Mouse (Mus musculus): ENCODE measurements around the gene Tmtc1. TPM values are rescaled to one million over a fixed set of nuclear protein-coding genes. Genes with fewer than 3 reads are reported as not detected.

The Tmtc1 gene
- polyA plus RNA-seq, 1 experiment from 2014 or later: 3.8 TPM

- 34% methylated on average over 2 of the region's 2 CpGs for WGBS
- H3K4me2 ChIP-seq (ENCODE audit: low read length): no peak overlapping the region
- 0 out of 4 replicates have a peak overlapping the region, but pooled peaks of 1 of the 2 experiments have one; percentile 4 for H3K27ac ChIP-seq (replicated peaks in 1 of 2; ENCODE audit: control insufficient read depth in 1 of 2, insufficient read depth in 1 of 2, low read depth in 2 of 2, low read length in 2 of 2)
- H3K27me3 ChIP-seq (ENCODE audit: control insufficient read depth, insufficient read depth, low read length): no peaks in the 10 kb centered on the region
- H3K9me3 ChIP-seq (ENCODE audit: control insufficient read depth, low read length): no peaks in the 10 kb centered on the region
- H3K9ac ChIP-seq (ENCODE audit: low read length): no peak overlapping the region
- ATAC-seq (ENCODE audit: insufficient number of reproducible peaks, insufficient read depth, low FRiP score, low read depth): 0 out of 2 replicates have a peak, but pooled peaks have one; percentile 54
- no peak overlapping the region for H3K4me3 ChIP-seq (ENCODE audit: control insufficient read depth in 1 of 2, insufficient read depth in 1 of 2, low read depth in 1 of 2, low read length in 2 of 2)
- peaks cover 6 to 7% of the 10 kb centered on the region in 2 experiments; a peak in 3 of 4 replicates for H3K4me1 ChIP-seq (ENCODE audit: control insufficient read depth in 2 of 2, insufficient read depth in 2 of 2, low read length in 2 of 2)
- no peaks in the 10 kb centered on the region for H3K36me3 ChIP-seq (ENCODE audit: control insufficient read depth, insufficient read depth, low read length)
Measured at GRCm38 (mm10) chr6:148467924-148468389, 23.8 kb upstream of the Tmtc1 start.

- no peak overlapping the region for H3K4me2 ChIP-seq (ENCODE audit: low read length)
- H3K9me3 ChIP-seq (ENCODE audit: control insufficient read depth, low read length): no peaks in the 10 kb centered on the region
- no peak for ATAC-seq (ENCODE audit: insufficient number of reproducible peaks, insufficient read depth, low FRiP score, low read depth)
- WGBS: 19% methylated on average over 3 of the region's 3 CpGs
- H3K4me1 ChIP-seq (ENCODE audit: control insufficient read depth in 2 of 2, insufficient read depth in 2 of 2, low read length in 2 of 2): peaks cover 6 to 7% of the 10 kb centered on the region in 2 experiments; a peak in 3 of 4 replicates
- H3K27ac ChIP-seq (replicated peaks in 1 of 2; ENCODE audit: control insufficient read depth in 1 of 2, insufficient read depth in 1 of 2, low read depth in 2 of 2, low read length in 2 of 2): 0 out of 4 replicates have a peak overlapping the region, but pooled peaks of 1 of the 2 experiments have one; percentile 6
- no peak overlapping the region for H3K4me3 ChIP-seq (ENCODE audit: control insufficient read depth in 1 of 2, insufficient read depth in 1 of 2, low read depth in 1 of 2, low read length in 2 of 2)
- H3K27me3 ChIP-seq (ENCODE audit: control insufficient read depth, insufficient read depth, low read length): no peaks in the 10 kb centered on the region
- no peak overlapping the region for H3K9ac ChIP-seq (ENCODE audit: low read length)
- H3K36me3 ChIP-seq (ENCODE audit: control insufficient read depth, insufficient read depth, low read length): no peaks in the 10 kb centered on the region
Measured at GRCm38 (mm10) chr6:148467170-148467921, 23.2 kb upstream of the Tmtc1 start.

GRCm38 (mm10) chr6:148459636-148460035 is 15.4 kb upstream of the Tmtc1 start:
- Histone ChIP-seq H3K36me3 (ENCODE audit: control insufficient read depth, insufficient read depth, low read length) (no peaks in the 10 kb centered on the region), H3K4me1 (ENCODE audit: control insufficient read depth in 2 of 2, insufficient read depth in 2 of 2, low read length in 2 of 2) (no peaks in the 10 kb centered on the region), H3K4me3 (ENCODE audit: control insufficient read depth in 1 of 2, insufficient read depth in 1 of 2, low read depth in 1 of 2, low read length in 2 of 2) (no peak overlapping the region), H3K9me3 (ENCODE audit: control insufficient read depth, low read length) (peaks cover 7% of the 10 kb centered on the region), H3K27ac (replicated peaks in 1 of 2; ENCODE audit: control insufficient read depth in 1 of 2, insufficient read depth in 1 of 2, low read depth in 2 of 2, low read length in 2 of 2) (no peak overlapping the region), H3K9ac (ENCODE audit: low read length) (no peak overlapping the region), H3K27me3 (ENCODE audit: control insufficient read depth, insufficient read depth, low read length) (no peaks in the 10 kb centered on the region), H3K4me2 (ENCODE audit: low read length) (no peak overlapping the region)
- no peak for ATAC-seq (ENCODE audit: insufficient number of reproducible peaks, insufficient read depth, low FRiP score, low read depth)
- WGBS: 58% methylated on average over 3 of the region's 3 CpGs

- peaks cover 11% of the 10 kb centered on the region for H3K9me3 ChIP-seq (ENCODE audit: control insufficient read depth, low read length)
- WGBS: 63% methylated on average over 4 of the region's 4 CpGs
- no peak for ATAC-seq (ENCODE audit: insufficient number of reproducible peaks, insufficient read depth, low FRiP score, low read depth)
- no peak overlapping the region for H3K4me2 ChIP-seq (ENCODE audit: low read length)
- no peak overlapping the region for H3K27ac ChIP-seq (replicated peaks in 1 of 2; ENCODE audit: control insufficient read depth in 1 of 2, insufficient read depth in 1 of 2, low read depth in 2 of 2, low read length in 2 of 2)
- no peaks in the 10 kb centered on the region for H3K27me3 ChIP-seq (ENCODE audit: control insufficient read depth, insufficient read depth, low read length)
- H3K4me3 ChIP-seq (ENCODE audit: control insufficient read depth in 1 of 2, insufficient read depth in 1 of 2, low read depth in 1 of 2, low read length in 2 of 2): no peak overlapping the region
- no peaks in the 10 kb centered on the region for H3K36me3 ChIP-seq (ENCODE audit: control insufficient read depth, insufficient read depth, low read length)
- no peak overlapping the region for H3K9ac ChIP-seq (ENCODE audit: low read length)
- no peaks in the 10 kb centered on the region for H3K4me1 ChIP-seq (ENCODE audit: control insufficient read depth in 2 of 2, insufficient read depth in 2 of 2, low read length in 2 of 2)
Measured at GRCm38 (mm10) chr6:148455470-148455869, 11.3 kb upstream of the Tmtc1 start.

- 86% methylated on average over 2 of the region's 2 CpGs for WGBS
- no peak for ATAC-seq (ENCODE audit: insufficient number of reproducible peaks, insufficient read depth, low FRiP score, low read depth)
- Histone ChIP-seq H3K4me3 (ENCODE audit: control insufficient read depth in 1 of 2, insufficient read depth in 1 of 2, low read depth in 1 of 2, low read length in 2 of 2) (no peak overlapping the region), H3K4me2 (ENCODE audit: low read length) (no peak overlapping the region), H3K9ac (ENCODE audit: low read length) (no peak overlapping the region), H3K4me1 (ENCODE audit: control insufficient read depth in 2 of 2, insufficient read depth in 2 of 2, low read length in 2 of 2) (no peaks in the 10 kb centered on the region), H3K27me3 (ENCODE audit: control insufficient read depth, insufficient read depth, low read length) (no peaks in the 10 kb centered on the region), H3K36me3 (ENCODE audit: control insufficient read depth, insufficient read depth, low read length) (no peaks in the 10 kb centered on the region), H3K27ac (replicated peaks in 1 of 2; ENCODE audit: control insufficient read depth in 1 of 2, insufficient read depth in 1 of 2, low read depth in 2 of 2, low read length in 2 of 2) (no peak overlapping the region), H3K9me3 (ENCODE audit: control insufficient read depth, low read length) (peaks cover 11% of the 10 kb centered on the region)
Measured at GRCm38 (mm10) chr6:148454740-148455139, 10.6 kb upstream of the Tmtc1 start.

GRCm38 (mm10) chr6:148448151-148448550 is 4.0 kb upstream of the Tmtc1 start:
- Histone ChIP-seq H3K36me3 (ENCODE audit: control insufficient read depth, insufficient read depth, low read length) (no peaks in the 10 kb centered on the region), H3K9me3 (ENCODE audit: control insufficient read depth, low read length) (peaks cover 4% of the 10 kb centered on the region; the same call in 1 of the 2 replicates), H3K9ac (ENCODE audit: low read length) (no peak overlapping the region), H3K4me1 (ENCODE audit: control insufficient read depth in 2 of 2, insufficient read depth in 2 of 2, low read length in 2 of 2) (0 out of 4 replicates have a peak, but pooled peaks cover 0 to 2% of the 10 kb centered on the region in 2 experiments), H3K4me2 (ENCODE audit: low read length) (no peak overlapping the region), H3K4me3 (ENCODE audit: control insufficient read depth in 1 of 2, insufficient read depth in 1 of 2, low read depth in 1 of 2, low read length in 2 of 2) (no peak overlapping the region), H3K27me3 (ENCODE audit: control insufficient read depth, insufficient read depth, low read length) (peaks cover 11% of the 10 kb centered on the region), H3K27ac (replicated peaks in 1 of 2; ENCODE audit: control insufficient read depth in 1 of 2, insufficient read depth in 1 of 2, low read depth in 2 of 2, low read length in 2 of 2) (no peak overlapping the region)
- WGBS: 66% methylated on average over 3 of the region's 3 CpGs
- ATAC-seq (ENCODE audit: insufficient number of reproducible peaks, insufficient read depth, low FRiP score, low read depth): no peak

GRCm38 (mm10) chr6:148446113-148446512 is 1.9 kb upstream of the Tmtc1 start:
- Histone ChIP-seq H3K9ac (ENCODE audit: low read length) (no peak overlapping the region), H3K9me3 (ENCODE audit: control insufficient read depth, low read length) (no peaks in the 10 kb centered on the region), H3K27me3 (ENCODE audit: control insufficient read depth, insufficient read depth, low read length) (peaks cover 11% of the 10 kb centered on the region), H3K36me3 (ENCODE audit: control insufficient read depth, insufficient read depth, low read length) (no peaks in the 10 kb centered on the region), H3K4me2 (ENCODE audit: low read length) (no peak overlapping the region), H3K4me3 (ENCODE audit: control insufficient read depth in 1 of 2, insufficient read depth in 1 of 2, low read depth in 1 of 2, low read length in 2 of 2) (no peak overlapping the region), H3K4me1 (ENCODE audit: control insufficient read depth in 2 of 2, insufficient read depth in 2 of 2, low read length in 2 of 2) (peaks cover 0 to 11% of the 10 kb centered on the region in 2 experiments; a peak in 2 of 4 replicates), H3K27ac (replicated peaks in 1 of 2; ENCODE audit: control insufficient read depth in 1 of 2, insufficient read depth in 1 of 2, low read depth in 2 of 2, low read length in 2 of 2) (no peak overlapping the region)
- ATAC-seq (ENCODE audit: insufficient number of reproducible peaks, insufficient read depth, low FRiP score, low read depth): no peak
- 56% methylated on average over 3 of the region's 3 CpGs for WGBS
